ENCODE assay signal across 28 mouse cellular contexts in the genomic region with DNA sequence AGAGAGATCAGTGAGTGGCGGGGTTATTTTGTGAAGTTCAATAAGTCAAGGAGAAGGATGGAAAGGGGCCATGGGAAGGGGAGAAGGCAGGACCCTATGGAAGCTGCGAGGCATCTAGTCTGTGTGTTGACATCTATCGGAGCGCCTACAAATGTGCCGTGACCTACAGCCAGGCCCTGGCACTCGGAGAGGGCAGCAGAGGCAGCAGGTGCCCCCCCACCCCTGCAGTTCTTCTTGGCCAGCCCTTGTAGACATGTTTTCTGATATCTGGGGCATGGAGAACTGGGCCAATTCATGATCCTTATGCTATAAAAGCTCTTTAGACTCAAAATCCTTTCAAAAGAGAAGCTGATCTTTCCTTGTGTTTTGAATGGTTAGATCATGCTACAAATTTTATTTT. TPM values are rescaled to one million over a fixed set of nuclear protein-coding genes. Genes with fewer than 3 reads are reported as not detected.
DNase-seq lines count a peak whose midpoint lies in the region; ATAC-seq and TF ChIP-seq lines count a peak whose summit lies in the region.
"Had no signal": no experiment of that assay in that cellular context is flagged by ENCODE, and none has a peak within 500 bp of the region (broad histone marks: within the 10 kb centered on the region; RNA-seq: fewer than 3 reads in every experiment).

No protein-coding gene starts in this region.

- H3K9ac ChIP-seq in liver, adult 2 months (ENCODE audit: low read depth, low read length) = peak overlapping the region; percentile 34; the same call in 1 of the 2 replicates
- H3K9ac ChIP-seq in liver, embryonic 12.5 days = no peak overlapping the region
- H3K9ac ChIP-seq: embryonic facial prominence, embryonic 12.5 days; forebrain, embryonic 12.5 days; intestine, embryonic 15.5 days; neural tube, embryonic 13.5 days had no signal

- intact Hi-C loops in gastrocnemius, postnatal 14 days (cut with DNase I; ENCODE audit: low total_unique reads) = no loop called here

- H3K27ac ChIP-seq in liver, adult 2 months (replicated peaks; ENCODE audit: insufficient read depth, low read depth, low read length) = peak overlapping the region; percentile 59
- H3K27ac ChIP-seq in liver, embryonic 12.5 days = no peak overlapping the region
- H3K27ac ChIP-seq: embryonic facial prominence, embryonic 12.5 days; forebrain, embryonic 12.5 days; gastrocnemius, adult 2 months; intestine, embryonic 15.5 days; neural tube, embryonic 13.5 days had no signal

- WGBS in liver, adult 2 months = 14% methylated on average over 6 of the region's 6 CpGs
- WGBS in liver, embryonic 12.5 days (ENCODE audit: insufficient replicate concordance) = 78% methylated on average over 6 of the region's 6 CpGs

- peaks cover 34% of the 10 kb centered on the region for H3K4me1 ChIP-seq in liver, adult 2 months (ENCODE audit: control insufficient read depth, insufficient read depth, low read length)
- H3K4me1 ChIP-seq in liver, embryonic 12.5 days = 0 out of 2 replicates have a peak, but pooled peaks cover 6% of the 10 kb centered on the region
- H3K4me1 ChIP-seq: embryonic facial prominence, embryonic 12.5 days; neural tube, embryonic 13.5 days had no signal

- no peaks in the 10 kb centered on the region for H3K27me3 ChIP-seq in liver, adult 2 months (ENCODE audit: control insufficient read depth, insufficient read depth, low read length)
- H3K27me3 ChIP-seq in liver, embryonic 12.5 days (replicated peaks) = no peaks in the 10 kb centered on the region
- H3K27me3 ChIP-seq: CH12.LX; embryonic facial prominence, embryonic 12.5 days; forebrain, embryonic 12.5 days; intestine, embryonic 15.5 days; megakaryocyte, embryonic 14.5 days; neural tube, embryonic 13.5 days; Patski had no signal

- no peak for TF ChIP-seq CTCF in liver, adult 2 months (IDR thresholded peaks at IDR 0.05; ENCODE audit: low read depth, low read length)

- DNase-seq in liver, adult 2 months (ENCODE audit: extremely low read depth, low read depth, low spot score) = no peak
- peak; percentile 75 for DNase-seq in cerebellum, adult 11 months
- DNase-seq in cerebellum, adult 8-10 months = peak; percentile 71
- peak; percentile 72 to 80 for DNase-seq in cerebellum, postnatal 36 days
- no peak for DNase-seq in neural tube, embryonic 10.5 days (ENCODE audit: extremely low spot score, low spot score)
- no peak for DNase-seq in gastrocnemius, postnatal 14 days
- DNase-seq: adrenal gland, adult 2 months; B cell, adult 2 months; gastrocnemius, adult 2 months; kidney, adult 9 months; kidney, postnatal 4 days; lung, adult 2 months; lung, postnatal 36 days; midbrain, embryonic 14.5 days; retina, postnatal 1 day; right cerebral cortex, postnatal 25 days; spleen, adult 18-20 months had no signal

- H3K4me2 ChIP-seq in liver, embryonic 12.5 days = no peak overlapping the region
- H3K4me2 ChIP-seq: embryonic facial prominence, embryonic 12.5 days; forebrain, embryonic 12.5 days; heart, embryonic 11.5 days; intestine, embryonic 15.5 days; neural tube, embryonic 13.5 days had no signal

- H3K4me3 ChIP-seq in liver, adult 2 months (ENCODE audit: insufficient read depth, low read depth, low read length) = no peak overlapping the region
- H3K4me3 ChIP-seq in liver, embryonic 12.5 days = no peak overlapping the region
- H3K4me3 ChIP-seq: embryonic facial prominence, embryonic 12.5 days; forebrain, embryonic 12.5 days; gastrocnemius, adult 2 months; intestine, embryonic 15.5 days; neural tube, embryonic 13.5 days had no signal

- H3K36me3 ChIP-seq in liver, adult 2 months (ENCODE audit: control insufficient read depth, insufficient read depth, low read length) = no peaks in the 10 kb centered on the region
- H3K36me3 ChIP-seq in liver, embryonic 12.5 days = no peaks in the 10 kb centered on the region
- H3K36me3 ChIP-seq: embryonic facial prominence, embryonic 12.5 days; forebrain, embryonic 12.5 days; G1E; intestine, embryonic 15.5 days; neural tube, embryonic 13.5 days had no signal

- ATAC-seq in liver, embryonic 12.5 days = no peak
- ATAC-seq: hindbrain, embryonic 16.5 days; intestine, embryonic 15.5 days; Patski had no signal

- no peaks in the 10 kb centered on the region for H3K79me2 ChIP-seq in liver, adult 2 months (ENCODE audit: control insufficient read depth, insufficient read depth, low read length)

- H3K9me3 ChIP-seq in liver, embryonic 12.5 days (replicated peaks) = no peaks in the 10 kb centered on the region
- H3K9me3 ChIP-seq: embryonic facial prominence, embryonic 12.5 days; forebrain, embryonic 12.5 days; G1E; intestine, embryonic 15.5 days; megakaryocyte, embryonic 14.5 days; neural tube, embryonic 13.5 days had no signal

- no peak for TF ChIP-seq POLR2A in liver, adult 2 months (IDR thresholded peaks at IDR 0.05; ENCODE audit: extremely low read depth, insufficient read depth, low read length)

RNA-seq across cellular contexts. Expression of gene Gclm, which starts 37.6 kb away (rescaled TPM):
- 57.6 and 116 TPM in 2 replicates for total RNA-seq in liver, adult 2 months (2014; rRNA removed)
- polyA plus RNA-seq in liver, adult 2 months (2012; rRNA removed) = 236 and 311 TPM in 2 replicates
- 596 and 604 TPM in 2 replicates for polyA plus RNA-seq in liver, embryonic 12.5 days (2016; fragmentation: Nextera tagmentation; extraction: Ambion mirVana)
- 10 to 100 TPM; 22.7 to 28.7 TPM for total RNA-seq in gastrocnemius, postnatal 14 days (2021)

Comparison
In these comparisons a context has a peak if more than half of its experiments do, and no peak if none do; other contexts are left out.
1. DNase-seq: peak in cerebellum, adult 11 months (single experiment), cerebellum, adult 8-10 months (single experiment) and cerebellum, postnatal 36 days (2 of 2); none in liver, adult 2 months (single experiment), neural tube, embryonic 10.5 days (single experiment) and gastrocnemius, postnatal 14 days (single experiment).